Mouse (Mus musculus): ENCODE data around the gene Rcan1. TPM values are rescaled to one million over a fixed set of nuclear protein-coding genes. Genes with fewer than 3 reads are reported as not detected.

Rcan1 gene
- polyA plus RNA-seq, 1 experiment from 2014 or later, result 23.5 TPM

DNA sequence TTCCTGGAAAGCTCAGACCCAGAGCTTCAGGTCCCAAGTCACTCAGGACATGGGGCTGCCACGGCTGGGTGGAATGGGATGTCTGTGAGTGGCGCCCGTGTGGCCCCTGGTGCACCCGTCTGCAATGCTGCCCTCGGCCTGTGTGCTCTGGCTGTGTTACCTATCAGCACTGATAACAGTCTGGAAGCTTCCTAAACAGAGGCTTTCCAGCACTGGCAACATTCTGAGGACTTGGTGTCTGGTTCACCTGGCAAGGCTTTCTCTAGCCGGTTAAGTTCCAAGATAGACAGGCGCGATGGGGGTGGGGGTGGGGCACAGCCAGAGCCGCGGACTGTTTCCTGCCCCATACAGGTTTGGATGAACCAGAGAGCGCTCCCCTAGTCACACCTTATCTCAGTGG is 114.7 kb downstream of the Rcan1 start:
- H3K4me2 ChIP-seq (replicated peaks), result no peak overlapping the region

DNA sequence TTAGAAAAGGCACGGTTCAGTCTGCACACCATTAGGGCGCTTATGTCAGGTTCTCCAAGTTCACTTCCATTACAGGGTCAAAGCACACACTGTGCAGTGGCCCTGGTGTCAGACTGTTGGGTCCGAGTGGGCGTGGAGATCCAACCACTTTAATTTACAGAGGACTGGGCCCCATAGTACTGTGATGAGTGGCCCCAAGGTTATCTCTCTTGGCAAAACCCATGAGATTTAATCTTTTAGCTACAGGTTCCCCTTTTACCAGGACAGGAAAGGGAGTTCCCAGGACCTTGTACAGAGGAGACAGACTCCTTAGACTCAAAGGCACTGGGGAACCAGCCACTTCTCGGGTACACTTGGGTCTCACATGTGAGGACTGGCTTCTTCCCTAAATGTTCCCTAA is 115.3 kb downstream of the Rcan1 start:
- Histone ChIP-seq H3K4me1 (replicated peaks) (peaks cover 11% of the 10 kb centered on the region; the same call in 1 of the 2 replicates), H3K4me2 (replicated peaks) (no peak overlapping the region), H3K9me3 (no peaks in the 10 kb centered on the region), H3K9ac (no peak overlapping the region), H3K27ac (no peak overlapping the region), H3K27me3 (replicated peaks) (no peaks in the 10 kb centered on the region), H3K4me3 (replicated peaks) (no peak overlapping the region), H3K36me3 (no peaks in the 10 kb centered on the region)
- no peak for ATAC-seq
- 68% methylated on average over 5 of the region's 5 CpGs for WGBS

More for the DNA sequence above, 114.7 kb downstream of the Rcan1 start:
- no peaks in the 10 kb centered on the region for H3K9me3 ChIP-seq
- H3K4me3 ChIP-seq (replicated peaks), result no peak overlapping the region
- ATAC-seq, result no peak
- no peak overlapping the region for H3K9ac ChIP-seq
- H3K27me3 ChIP-seq (replicated peaks), result no peaks in the 10 kb centered on the region
- H3K4me1 ChIP-seq (replicated peaks), result peaks cover 11% of the 10 kb centered on the region; the same call in 1 of the 2 replicates
- no peaks in the 10 kb centered on the region for H3K36me3 ChIP-seq
- H3K27ac ChIP-seq, result no peak overlapping the region
- 66% methylated on average over 11 of the region's 11 CpGs for WGBS

DNA sequence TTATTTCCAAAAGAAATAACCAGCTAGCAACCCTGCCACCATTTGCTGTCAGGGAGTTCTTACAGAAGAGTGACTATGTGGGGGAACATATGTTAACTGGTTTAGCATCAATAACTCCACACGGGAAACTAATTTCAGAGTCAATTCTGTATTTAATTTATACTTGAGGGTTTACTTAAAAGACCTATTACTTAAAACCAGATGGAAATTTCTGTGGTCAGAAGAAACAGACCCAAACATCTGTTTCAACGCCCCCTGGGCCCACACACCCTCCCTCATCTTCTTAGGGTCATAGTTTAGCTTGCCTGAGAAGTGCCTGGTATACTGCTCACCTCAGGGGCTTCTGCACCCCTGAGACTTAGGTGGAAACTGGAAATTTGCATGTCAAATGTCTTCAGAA is 116.8 kb downstream of the Rcan1 start:
- Histone ChIP-seq H3K9ac (no peak overlapping the region), H3K36me3 (no peaks in the 10 kb centered on the region), H3K27me3 (replicated peaks) (no peaks in the 10 kb centered on the region), H3K4me2 (replicated peaks) (no peak overlapping the region), H3K4me3 (replicated peaks) (no peak overlapping the region), H3K27ac (no peak overlapping the region), H3K9me3 (no peaks in the 10 kb centered on the region), H3K4me1 (replicated peaks) (peaks cover 7% of the 10 kb centered on the region; the same call in 1 of the 2 replicates)
- 62% methylated on average over 2 of the region's 2 CpGs for WGBS
- ATAC-seq, result no peak

DNA sequence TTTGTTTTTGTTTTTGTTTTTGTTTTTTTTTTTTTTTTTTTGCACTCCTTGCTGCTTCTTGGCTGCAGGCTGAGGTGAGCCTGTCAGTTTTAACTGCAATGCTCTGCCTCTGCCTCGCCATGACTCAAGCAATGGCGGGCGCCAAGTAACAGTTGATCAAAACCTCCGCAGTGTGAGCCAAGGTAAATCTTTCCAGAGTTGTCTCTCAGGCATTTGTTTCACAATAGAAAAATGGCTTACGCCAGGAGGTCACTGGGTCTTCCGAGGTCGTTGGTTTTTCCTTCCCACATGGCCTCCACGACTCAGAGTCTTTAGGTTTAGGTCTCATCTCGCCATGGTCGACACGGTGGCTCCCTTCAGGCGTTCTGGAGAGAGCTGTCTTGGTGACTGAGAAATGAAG is 117.4 kb downstream of the Rcan1 start:
- Histone ChIP-seq H3K27ac (no peak overlapping the region), H3K4me1 (replicated peaks) (0 out of 2 replicates have a peak, but pooled peaks cover 4% of the 10 kb centered on the region), H3K9me3 (no peaks in the 10 kb centered on the region), H3K27me3 (replicated peaks) (no peaks in the 10 kb centered on the region), H3K9ac (no peak overlapping the region), H3K4me2 (replicated peaks) (no peak overlapping the region), H3K4me3 (replicated peaks) (no peak overlapping the region), H3K36me3 (no peaks in the 10 kb centered on the region)
- WGBS, result 86% methylated on average over 12 of the region's 12 CpGs
- ATAC-seq, result no peak

DNA sequence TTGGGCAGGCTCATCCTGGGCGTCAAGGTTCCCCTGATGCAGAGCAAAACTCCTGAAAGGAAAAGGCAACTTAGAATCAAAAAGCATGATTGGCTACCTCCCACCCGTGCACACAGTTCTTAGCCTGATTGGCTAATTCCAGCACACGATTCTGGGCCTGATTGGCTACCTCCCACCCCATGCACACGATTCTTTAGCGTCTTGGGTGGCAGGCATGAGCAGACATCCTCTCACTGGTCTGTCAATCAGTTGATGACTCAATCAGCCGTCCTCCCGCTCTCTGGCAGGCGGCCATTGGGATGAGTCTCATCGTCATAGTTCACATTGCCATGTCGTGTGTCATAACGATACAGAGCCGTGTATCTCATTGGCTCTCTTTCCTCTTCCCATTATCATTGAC is 121.7 kb downstream of the Rcan1 start:
- no peak overlapping the region for H3K4me3 ChIP-seq (replicated peaks)
- no peaks in the 10 kb centered on the region for H3K9me3 ChIP-seq
- 0 out of 2 replicates have a peak, but pooled peaks cover 3% of the 10 kb centered on the region for H3K4me1 ChIP-seq (replicated peaks)
- no peak overlapping the region for H3K27ac ChIP-seq
- no peak overlapping the region for H3K9ac ChIP-seq
- WGBS, result 78% methylated on average over 12 of the region's 12 CpGs
- ATAC-seq, result no peak
- H3K27me3 ChIP-seq (replicated peaks), result no peaks in the 10 kb centered on the region
- H3K36me3 ChIP-seq, result no peaks in the 10 kb centered on the region
- H3K4me2 ChIP-seq (replicated peaks), result no peak overlapping the region

DNA sequence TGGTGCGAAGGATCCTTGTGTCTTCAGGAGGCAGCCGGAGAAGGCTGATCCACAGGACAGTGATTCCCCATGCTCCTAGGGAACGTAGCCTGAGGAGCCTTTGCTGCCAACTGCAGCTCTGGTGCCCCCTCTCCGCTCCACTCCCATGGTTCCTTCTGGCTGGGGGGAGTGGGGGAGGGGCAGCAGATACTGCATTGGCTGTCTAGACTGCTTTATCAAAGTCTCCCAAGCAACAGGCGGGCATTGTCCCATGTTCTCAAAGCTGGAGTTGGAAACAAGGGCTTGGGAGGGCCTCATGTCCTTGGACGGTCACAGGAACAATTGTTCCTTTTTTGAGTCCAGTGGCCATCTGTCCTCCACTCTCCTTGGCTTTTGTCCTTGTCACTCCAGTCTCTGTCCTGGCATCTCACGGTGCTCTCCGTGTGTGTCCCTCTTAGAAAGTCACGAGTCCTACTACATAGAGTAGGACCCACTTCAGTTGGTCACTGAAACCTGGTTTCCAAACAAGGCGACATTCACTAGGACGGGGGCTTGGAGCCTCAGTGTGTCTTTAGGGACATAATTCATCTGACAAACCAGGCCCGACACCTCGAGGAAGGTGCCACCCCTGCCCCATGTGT is 124.3 kb downstream of the Rcan1 start:
- WGBS, result 77% methylated on average over 13 of the region's 13 CpGs
- H3K4me2 ChIP-seq (replicated peaks), result no peak overlapping the region
- no peak overlapping the region for H3K27ac ChIP-seq
- H3K9me3 ChIP-seq, result no peaks in the 10 kb centered on the region
- no peaks in the 10 kb centered on the region for H3K36me3 ChIP-seq
- no peak overlapping the region for H3K9ac ChIP-seq
- no peak overlapping the region for H3K4me3 ChIP-seq (replicated peaks)
- H3K27me3 ChIP-seq (replicated peaks), result no peaks in the 10 kb centered on the region
- ATAC-seq, result peak; percentile 61
- 0 out of 2 replicates have a peak, but pooled peaks cover 3% of the 10 kb centered on the region for H3K4me1 ChIP-seq (replicated peaks)

DNA sequence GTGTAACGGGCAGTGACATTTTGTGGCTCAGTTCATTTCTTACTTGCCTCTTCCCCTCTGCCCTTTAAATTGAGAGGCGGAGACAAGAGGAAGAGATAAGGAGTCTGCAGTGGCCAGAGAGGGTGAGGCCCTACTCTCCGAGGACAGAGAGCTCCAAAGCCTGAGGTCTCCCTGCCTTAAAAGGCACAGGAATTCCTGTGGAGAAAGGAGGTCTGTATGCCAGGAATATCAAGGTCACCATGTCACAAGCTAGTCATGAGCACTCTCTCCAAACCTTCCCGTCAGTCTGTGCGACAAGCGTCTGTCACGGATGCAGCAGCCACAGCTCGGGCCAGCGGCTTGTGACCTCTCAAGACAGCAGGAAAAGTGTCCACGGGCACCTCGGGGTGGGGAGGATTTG is 125.5 kb downstream of the Rcan1 start:
- WGBS, result 54% methylated on average over 11 of the region's 11 CpGs
- Histone ChIP-seq H3K27ac (no peak overlapping the region), H3K36me3 (no peaks in the 10 kb centered on the region), H3K4me1 (replicated peaks) (0 out of 2 replicates have a peak, but pooled peaks cover 3% of the 10 kb centered on the region), H3K9ac (no peak overlapping the region), H3K27me3 (replicated peaks) (no peaks in the 10 kb centered on the region), H3K9me3 (no peaks in the 10 kb centered on the region), H3K4me2 (replicated peaks) (no peak overlapping the region), H3K4me3 (replicated peaks) (no peak overlapping the region)
- ATAC-seq, result no peak

Other genes starting within 250 kb of the Rcan1 start
- gene Kcne2, start 178.5 kb downstream of the Rcan1 start, polyA plus RNA-seq (2015; fragmentation: Nextera tagmentation; extraction: Ambion mirVana), result 0.37 TPM in 1 of 2 replicates, not detected in the other
- 110 and 128 TPM in 2 replicates for gene Smim11, start 169.6 kb downstream of the Rcan1 start, polyA plus RNA-seq (2015; fragmentation: Nextera tagmentation; extraction: Ambion mirVana)
- not detected in 2 replicates for gene Fam243, start 149.4 kb downstream of the Rcan1 start, polyA plus RNA-seq (2015; fragmentation: Nextera tagmentation; extraction: Ambion mirVana)
- 0.25 TPM in 1 of 2 replicates, not detected in the other for gene Kcne1, start 111.4 kb downstream of the Rcan1 start, polyA plus RNA-seq (2015; fragmentation: Nextera tagmentation; extraction: Ambion mirVana)
- gene Clic6, start 14.9 kb upstream of the Rcan1 start, polyA plus RNA-seq (2015; fragmentation: Nextera tagmentation; extraction: Ambion mirVana), result 80.6 and 81.8 TPM in 2 replicates